Mouse (Mus musculus): ENCODE measurements around the gene Ninj2. TPM values are rescaled to one million over a fixed set of nuclear protein-coding genes. Genes with fewer than 3 reads are reported as not detected.

Gene Ninj2
- total and polyA plus RNA-seq, 3 experiments = 0.08 TPM; not detected in 2

GRCm38 (mm10) chr6:120105055-120105454 is 11.9 kb downstream of the Ninj2 start:
- H3K79me2 ChIP-seq (ENCODE audit: control insufficient read depth, insufficient read depth, low read length, poor library complexity) = no peaks in the 10 kb centered on the region
- H3K9ac ChIP-seq (ENCODE audit: control insufficient read depth, low read depth, low read length, poor library complexity, severe bottlenecking) = no peak overlapping the region
- H3K27me3 ChIP-seq (ENCODE audit: control insufficient read depth in 1 of 2, insufficient read depth in 2 of 2, low read length in 2 of 2) = no peaks in the 10 kb centered on the region
- H3K36me3 ChIP-seq (ENCODE audit: control insufficient read depth in 1 of 2, insufficient read depth in 2 of 2, low read length in 2 of 2) = peaks cover 0 to 14% of the 10 kb centered on the region in 2 experiments; a peak in 2 of 4 replicates
- no peak overlapping the region for H3K27ac ChIP-seq (ENCODE audit: control insufficient read depth, low read depth, low read length)
- TF ChIP-seq CHD2 (IDR thresholded peaks at IDR 0.05; ENCODE audit: low read length) (no peak), SIN3A (IDR thresholded peaks at IDR 0.05; ENCODE audit: low read length) (no peak), EP300 (IDR thresholded peaks at IDR 0.05; ENCODE audit: low read depth in 1 of 2, low read length in 2 of 2) (no peak), USF1 (IDR thresholded peaks at IDR 0.05; ENCODE audit: low read depth, low read length) (no peak), ELF1 (IDR thresholded peaks at IDR 0.05; ENCODE audit: low read depth, low read length) (no peak), TCF12 (IDR thresholded peaks at IDR 0.05; ENCODE audit: low read depth, low read length) (no peak), E2F4 (IDR thresholded peaks at IDR 0.05; ENCODE audit: borderline replicate concordance, low read depth, low read length) (no peak), MXI1 (IDR thresholded peaks at IDR 0.05; ENCODE audit: low read depth, low read length) (no peak), ZKSCAN1 (IDR thresholded peaks at IDR 0.05; ENCODE audit: low read depth, low read length) (no peak), RAD21 (IDR thresholded peaks at IDR 0.05; ENCODE audit: low read depth, low read length) (no peak), MAX (IDR thresholded peaks at IDR 0.05; ENCODE audit: low read length) (no peak), ZC3H11A (IDR thresholded peaks at IDR 0.05; ENCODE audit: low read depth, low read length) (no peak), HCFC1 (IDR thresholded peaks at IDR 0.05; ENCODE audit: low read depth, low read length) (no peak), KAT2A (conservative IDR thresholded peaks at IDR 0.05; ENCODE audit: low read depth, low read length) (no peak), CTCF (IDR thresholded peaks at IDR 0.05 in 2 of 3, conservative IDR thresholded peaks at IDR 0.05 in 1 of 3; ENCODE audit: control insufficient read depth in 1 of 3, insufficient read depth in 1 of 3, low read depth in 2 of 3, low read length in 3 of 3, poor library complexity in 1 of 3, severe bottlenecking in 1 of 3) (no peak), SMC3 (IDR thresholded peaks at IDR 0.05; ENCODE audit: low read depth, low read length) (no peak), ETS1 (IDR thresholded peaks at IDR 0.05; ENCODE audit: low read depth, low read length) (no peak), MYB (IDR thresholded peaks at IDR 0.05; ENCODE audit: low read depth, low read length) (no peak), MAZ (IDR thresholded peaks at IDR 0.05; ENCODE audit: low read depth, low read length) (no peak)
- peaks cover 2 to 14% of the 10 kb centered on the region in 2 experiments for H3K4me1 ChIP-seq (ENCODE audit: control insufficient read depth in 1 of 2, insufficient read depth in 2 of 2, low read length in 2 of 2)
- no peak overlapping the region for H3K4me3 ChIP-seq (ENCODE audit: control insufficient read depth in 1 of 2, insufficient read depth in 1 of 2, low read depth in 2 of 2, low read length in 2 of 2)
- H3K9me3 ChIP-seq (replicated peaks; ENCODE audit: insufficient read depth, low read length) = no peaks in the 10 kb centered on the region
- no peak for DNase-seq (ENCODE audit: low read depth, low spot score)

- Histone ChIP-seq H3K27me3 (ENCODE audit: control insufficient read depth in 1 of 2, insufficient read depth in 2 of 2, low read length in 2 of 2) (no peaks in the 10 kb centered on the region), H3K4me1 (ENCODE audit: control insufficient read depth in 1 of 2, insufficient read depth in 2 of 2, low read length in 2 of 2) (peaks cover 2 to 13% of the 10 kb centered on the region in 2 experiments), H3K9ac (ENCODE audit: control insufficient read depth, low read depth, low read length, poor library complexity, severe bottlenecking) (no peak overlapping the region), H3K4me3 (ENCODE audit: control insufficient read depth in 1 of 2, insufficient read depth in 1 of 2, low read depth in 2 of 2, low read length in 2 of 2) (no peak overlapping the region), H3K9me3 (replicated peaks; ENCODE audit: insufficient read depth, low read length) (no peaks in the 10 kb centered on the region), H3K27ac (ENCODE audit: control insufficient read depth, low read depth, low read length) (no peak overlapping the region), H3K36me3 (ENCODE audit: control insufficient read depth in 1 of 2, insufficient read depth in 2 of 2, low read length in 2 of 2) (peaks cover 0 to 10% of the 10 kb centered on the region in 2 experiments; a peak in 2 of 4 replicates), H3K79me2 (ENCODE audit: control insufficient read depth, insufficient read depth, low read length, poor library complexity) (no peaks in the 10 kb centered on the region)
- no peak for TF ChIP-seq POLR2A (IDR thresholded peaks at IDR 0.05; ENCODE audit: control insufficient read depth in 1 of 2, insufficient read depth in 1 of 2, low read depth in 1 of 2, low read length in 2 of 2, poor library complexity in 1 of 2)
- TF ChIP-seq HCFC1 (IDR thresholded peaks at IDR 0.05; ENCODE audit: low read depth, low read length) = no peak
- TF ChIP-seq RCOR1 (IDR thresholded peaks at IDR 0.05; ENCODE audit: low read depth, low read length) = no peak
- no peak for TF ChIP-seq MAX (IDR thresholded peaks at IDR 0.05; ENCODE audit: low read length)
- no peak for TF ChIP-seq RAD21 (IDR thresholded peaks at IDR 0.05; ENCODE audit: low read depth, low read length)
- TF ChIP-seq CHD1 (IDR thresholded peaks at IDR 0.05; ENCODE audit: low read depth, low read length) = no peak
- TF ChIP-seq ETS1 (IDR thresholded peaks at IDR 0.05; ENCODE audit: low read depth, low read length) = no peak
- DNase-seq (ENCODE audit: low read depth, low spot score) = no peak
Observed at GRCm38 (mm10) chr6:120107586-120107985, 14.4 kb downstream of the Ninj2 start.

All from MEL (cell line).